Mouse (Mus musculus) lung, adult 2 months (tissue): ENCODE measurements around the gene Tmem161a.

Experiments
- CTCF ChIP-seq: fragments of 200-500 bp; IDR thresholded peaks from 2 replicates; pipeline ENCODE4 v1.5.1; 2011; ENCODE audit warnings: mild to moderate bottlenecking, low read length, control low read depth; ENCODE audit not compliant: insufficient read depth
- POLR2A ChIP-seq: fragments of 200-500 bp; IDR thresholded peaks from 2 replicates; pipeline ENCODE4 v1.6.1; 2011; ENCODE audit warnings: low read depth, mild to moderate bottlenecking, control low read depth, low read length, borderline replicate concordance; ENCODE audit errors: extremely low read depth

GRCm38 (mm10) chr8:70166504-70167110 is 5.5 kb upstream of the Tmem161a start:
- TF ChIP-seq POLR2A (no peak), CTCF (peak; percentile 74)
